Mouse (Mus musculus) heart, postnatal 0 days (tissue): ENCODE results near the gene Zfp800. TPM values are rescaled to one million over a fixed set of nuclear protein-coding genes. Genes with fewer than 3 reads are reported as not detected.

ENCODE experiments used
- ATAC-seq: fragments of 200-750 bp; cut with Nextera tagmentation; 2 replicates; pipeline ENCODE4 v1.8.0; 2017; ENCODE audit warnings: low read depth, moderate number of reproducible peaks, moderate library complexity; ENCODE audit not compliant: insufficient read depth
- DNase-seq: peaks from one replicate; pipeline ENCODE4 v3.0.0-alpha.2; 2016; ENCODE audit warnings: low spot score
- H3K27ac ChIP-seq: fragments of 300-500 bp; sonication (generic); 2 replicates; pipeline ENCODE4 v1.5.1; 2014; ENCODE audit warnings: low read depth, mild to moderate bottlenecking
- H3K27me3 ChIP-seq: fragments of 300-500 bp; sonication (generic); 2 replicates; pipeline ENCODE4 v1.6.1; 2014; ENCODE audit warnings: low read length, mixed read lengths; ENCODE audit not compliant: control insufficient read depth, insufficient read depth
- H3K36me3 ChIP-seq: fragments of 300-500 bp; sonication (generic); replicated peaks from 2 replicates; pipeline ENCODE4 v1.6.1; 2014; ENCODE audit warnings: low read length, mixed read lengths; ENCODE audit not compliant: control insufficient read depth, insufficient read depth
- H3K4me1 ChIP-seq: fragments of 300-500 bp; sonication (generic); 2 replicates; pipeline ENCODE4 v1.6.1; 2014; ENCODE audit warnings: antibody characterized with exemption; ENCODE audit not compliant: control insufficient read depth, insufficient read depth
- H3K4me2 ChIP-seq: fragments of 300-500 bp; sonication (generic); 2 replicates; pipeline ENCODE4 v1.6.1; 2014; ENCODE audit warnings: low read depth, mild to moderate bottlenecking, low read length, moderate library complexity
- H3K4me3 ChIP-seq: fragments of 300-500 bp; sonication (generic); 2 replicates; pipeline ENCODE4 v1.5.1; 2014; ENCODE audit warnings: low read depth, low read length
- H3K9ac ChIP-seq: fragments of 300-500 bp; sonication (generic); replicated peaks from 2 replicates; pipeline ENCODE4 v1.6.1; 2014; ENCODE audit warnings: low read depth, low read length, mixed read lengths
- H3K9me3 ChIP-seq: fragments of 300-500 bp; sonication (generic); replicated peaks from 2 replicates; pipeline ENCODE4 v1.6.1; 2016; ENCODE audit warnings: low read length; ENCODE audit not compliant: control insufficient read depth
- CTCF ChIP-seq: IDR thresholded peaks from 2 replicates; pipeline ENCODE4 v1.5.1; 2016; ENCODE audit warnings: antibody characterized with exemption, control low read depth, low read depth
- EP300 ChIP-seq: IDR thresholded peaks from 2 replicates; pipeline ENCODE4 v1.6.1; 2016; ENCODE audit warnings: antibody characterized with exemption, low read depth
- WGBS: fragments of 180-500 bp; shearing (Covaris S2); extraction: QIAGEN DNeasy Blood & Tissue Kit; methylation state at CpG from one replicate; pipeline ENCODE4 v1.1.7; 2014; 5-methylcytosine and 5-hydroxymethylcytosine counted together
- polyA plus RNA-seq: library from polyadenylated mRNA; unstranded; fragments of >200 nt; fragmentation: Nextera tagmentation; extraction: Ambion mirVana; gene quantifications from 2 replicates; pipeline ENCODE4 v1.2.1, GENCODE M21; 2015
- total RNA-seq: library from RNA; depleted of rRNA; stranded (reverse); fragments of >200 nt; gene quantifications from 2 replicates; pipeline ENCODE4 v1.2.3, GENCODE M21; 2014; ENCODE audit warnings: low replicate concordance

Gene Zfp800
- total and polyA plus RNA-seq, 2 experiments from 2014 or later: 11.0 to 18.6 TPM

GRCm38 (mm10) chr6:28309692-28310091, 88.1 kb downstream of the Zfp800 start:
- TF ChIP-seq EP300: no peak
- peak; percentile 53 for TF ChIP-seq CTCF

GRCm38 (mm10) chr6:28308929-28309328, 88.9 kb downstream of the Zfp800 start:
- Histone ChIP-seq H3K27ac (no peak overlapping the region), H3K36me3 (no peaks in the 10 kb centered on the region), H3K9me3 (no peaks in the 10 kb centered on the region), H3K4me2 (no peak overlapping the region), H3K27me3 (no peaks in the 10 kb centered on the region), H3K4me1 (no peaks in the 10 kb centered on the region), H3K9ac (no peak overlapping the region), H3K4me3 (no peak overlapping the region)
- no peak for ATAC-seq
- no peak for DNase-seq
- TF ChIP-seq CTCF: no peak
- TF ChIP-seq EP300: no peak
- WGBS: 69% methylated on average over 3 of the region's 3 CpGs

More at GRCm38 (mm10) chr6:28309692-28310091, 88.1 kb downstream of the Zfp800 start:
- Histone ChIP-seq H3K9me3 (no peaks in the 10 kb centered on the region), H3K36me3 (no peaks in the 10 kb centered on the region), H3K4me3 (no peak overlapping the region), H3K27ac (no peak overlapping the region), H3K27me3 (no peaks in the 10 kb centered on the region), H3K4me1 (no peaks in the 10 kb centered on the region), H3K9ac (no peak overlapping the region), H3K4me2 (no peak overlapping the region)
- no peak for ATAC-seq
- DNase-seq: peak; percentile 11

GRCm38 (mm10) chr6:28306702-28307101, 91.1 kb downstream of the Zfp800 start:
- DNase-seq (no peak), ATAC-seq (no peak)
- TF ChIP-seq CTCF: no peak
- 67% methylated on average over 2 of the region's 2 CpGs for WGBS
- H3K4me1 ChIP-seq: no peaks in the 10 kb centered on the region
- no peak overlapping the region for H3K4me2 ChIP-seq
- no peak overlapping the region for H3K27ac ChIP-seq
- no peak overlapping the region for H3K4me3 ChIP-seq
- H3K36me3 ChIP-seq: no peaks in the 10 kb centered on the region
- no peaks in the 10 kb centered on the region for H3K27me3 ChIP-seq
- H3K9me3 ChIP-seq: no peaks in the 10 kb centered on the region
- no peak overlapping the region for H3K9ac ChIP-seq

- TF ChIP-seq EP300 (no peak), CTCF (no peak)
- 20% methylated on average over 8 of the region's 8 CpGs for WGBS
- no peak overlapping the region for H3K4me3 ChIP-seq
Observed at GRCm38 (mm10) chr6:28296306-28296705, 101.5 kb downstream of the Zfp800 start.

GRCm38 (mm10) chr6:28295581-28295980, 102.2 kb downstream of the Zfp800 start:
- H3K4me1 ChIP-seq: no peaks in the 10 kb centered on the region
- no peak overlapping the region for H3K9ac ChIP-seq
- no peaks in the 10 kb centered on the region for H3K27me3 ChIP-seq
- WGBS: 75% methylated on average over 7 of the region's 7 CpGs
- no peak overlapping the region for H3K4me3 ChIP-seq
- no peak overlapping the region for H3K27ac ChIP-seq
- no peak overlapping the region for H3K4me2 ChIP-seq
- ATAC-seq: no peak
- no peaks in the 10 kb centered on the region for H3K36me3 ChIP-seq
- DNase-seq: no peak
- TF ChIP-seq CTCF: no peak
- TF ChIP-seq EP300: no peak
- no peaks in the 10 kb centered on the region for H3K9me3 ChIP-seq

More at GRCm38 (mm10) chr6:28296306-28296705, 101.5 kb downstream of the Zfp800 start:
- ATAC-seq: no peak
- Histone ChIP-seq H3K9ac (no peak overlapping the region), H3K4me1 (no peaks in the 10 kb centered on the region), H3K36me3 (no peaks in the 10 kb centered on the region), H3K27me3 (no peaks in the 10 kb centered on the region), H3K27ac (no peak overlapping the region), H3K9me3 (0 out of 2 replicates have a peak, but pooled peaks cover under 1% of the 10 kb centered on the region), H3K4me2 (no peak overlapping the region)
- no peak for DNase-seq

GRCm38 (mm10) chr6:28292810-28293209, 105.0 kb downstream of the Zfp800 start:
- H3K9ac ChIP-seq: no peak overlapping the region
- H3K4me1 ChIP-seq: no peaks in the 10 kb centered on the region
- ATAC-seq (no peak), DNase-seq (no peak)
- WGBS: 62% methylated on average over 6 of the region's 6 CpGs
- H3K27ac ChIP-seq: no peak overlapping the region
- no peak for TF ChIP-seq EP300
- TF ChIP-seq CTCF: no peak
- H3K4me3 ChIP-seq: no peak overlapping the region
- H3K36me3 ChIP-seq: no peaks in the 10 kb centered on the region
- H3K27me3 ChIP-seq: no peaks in the 10 kb centered on the region
- no peaks in the 10 kb centered on the region for H3K9me3 ChIP-seq
- no peak overlapping the region for H3K4me2 ChIP-seq
